Mouse (Mus musculus) spleen, adult 18-20 months (tissue): ENCODE data around the gene Mrps11.

Experiments used
- DNase-seq, 2 experiments: peaks; one replicate each; pipeline ENCODE4 v3.0.0; 2022; ENCODE audit warnings: mixed read lengths in 2 of 2

Gene Mrps11

GRCm38 (mm10) chr7:78793895-78794570, 11.1 kb downstream of the Mrps11 start:
- DNase-seq = no peak

- DNase-seq = no peak
These were observed 11.7 kb downstream of the Mrps11 start for GRCm38 (mm10) chr7:78794571-78795092.

- DNase-seq = no peak
These were observed 13.7 kb downstream of the Mrps11 start for GRCm38 (mm10) chr7:78796624-78797023.

GRCm38 (mm10) chr7:78797843-78798455, 15.0 kb downstream of the Mrps11 start:
- no peak for DNase-seq

- no peak for DNase-seq
These were observed 17.0 kb downstream of the Mrps11 start for GRCm38 (mm10) chr7:78799730-78800496.

- DNase-seq = no peak
These were observed 20.9 kb downstream of the Mrps11 start for GRCm38 (mm10) chr7:78803841-78804240.

GRCm38 (mm10) chr7:78807192-78807591, 24.3 kb downstream of the Mrps11 start:
- DNase-seq = no peak

- DNase-seq = no peak
These were observed 30.9 kb downstream of the Mrps11 start for GRCm38 (mm10) chr7:78813791-78814190.

GRCm38 (mm10) chr7:78814766-78815165, 31.8 kb downstream of the Mrps11 start:
- no peak for DNase-seq

- no peak for DNase-seq
These were observed 35.4 kb downstream of the Mrps11 start for GRCm38 (mm10) chr7:78818336-78818735.

- DNase-seq = no peak
These were observed 43.9 kb downstream of the Mrps11 start for GRCm38 (mm10) chr7:78826682-78827385.

- DNase-seq = no peak
These were observed 44.9 kb downstream of the Mrps11 start for GRCm38 (mm10) chr7:78827749-78828362.

- DNase-seq = no peak
These were observed 52.7 kb downstream of the Mrps11 start for GRCm38 (mm10) chr7:78835656-78836055.

- no peak for DNase-seq
These were observed 54.3 kb downstream of the Mrps11 start for GRCm38 (mm10) chr7:78837250-78837649.

GRCm38 (mm10) chr7:78841601-78842000, 58.7 kb downstream of the Mrps11 start:
- DNase-seq = no peak
